Mouse (Mus musculus) limb, embryonic 15.5 days (tissue): ENCODE data around the gene Fmo5. TPM values are rescaled to one million over a fixed set of nuclear protein-coding genes. Genes with fewer than 3 reads are reported as not detected.

ENCODE experiments used
- ATAC-seq: fragments of 200-750 bp; cut with Nextera tagmentation; 2 replicates; pipeline ENCODE4 v1.8.0; 2017; ENCODE audit warnings: low read depth, moderate TSS enrichment; ENCODE audit not compliant: insufficient number of reproducible peaks, low FRiP score, low TSS enrichment
- H3K27ac ChIP-seq: fragments of 300-500 bp; sonication (generic); 2 replicates; pipeline ENCODE4 v1.5.1; 2015; ENCODE audit warnings: moderate library complexity, mild to moderate bottlenecking, inconsistent platforms
- H3K27me3 ChIP-seq: fragments of 300-500 bp; sonication (generic); 2 replicates; pipeline ENCODE4 v1.6.1; 2015; ENCODE audit warnings: inconsistent platforms
- H3K36me3 ChIP-seq: fragments of 300-500 bp; sonication (generic); 2 replicates; pipeline ENCODE4 v1.6.1; 2015; ENCODE audit warnings: inconsistent platforms
- H3K4me1 ChIP-seq: fragments of 300-500 bp; sonication (generic); 2 replicates; pipeline ENCODE4 v1.6.1; 2015; ENCODE audit warnings: inconsistent platforms
- H3K4me2 ChIP-seq: fragments of 300-500 bp; sonication (generic); 2 replicates; pipeline ENCODE4 v1.6.1; 2015; ENCODE audit warnings: mild to moderate bottlenecking, inconsistent platforms
- H3K4me3 ChIP-seq: fragments of 300-500 bp; sonication (generic); 2 replicates; pipeline ENCODE4 v1.5.1; 2015; ENCODE audit warnings: mild to moderate bottlenecking, inconsistent platforms
- H3K9ac ChIP-seq: fragments of 300-500 bp; sonication (generic); 2 replicates; pipeline ENCODE4 v1.6.1; 2015; ENCODE audit warnings: inconsistent platforms
- H3K9me3 ChIP-seq: fragments of 300-500 bp; sonication (generic); 2 replicates; pipeline ENCODE4 v1.6.1; 2016; ENCODE audit warnings: inconsistent platforms
- WGBS: fragments of 180-500 bp; shearing (Covaris S2); methylation state at CpG from one replicate; pipeline ENCODE4 v1.1.7; 2015; 5-methylcytosine and 5-hydroxymethylcytosine counted together
- polyA plus RNA-seq: library from polyadenylated mRNA; unstranded; fragments of >200 nt; fragmentation: Nextera tagmentation; extraction: Ambion mirVana; gene quantifications from 2 replicates; pipeline ENCODE4 v1.2.1, GENCODE M21; 2015

Fmo5 gene
- polyA plus RNA-seq, 1 experiment from 2014 or later: 2.7 TPM

GRCm38 (mm10) chr3:97634288-97634761 lies 5.7 kb downstream of the Fmo5 start:
- peak; percentile 71; the same call in 1 of the 2 replicates for ATAC-seq

DNA sequence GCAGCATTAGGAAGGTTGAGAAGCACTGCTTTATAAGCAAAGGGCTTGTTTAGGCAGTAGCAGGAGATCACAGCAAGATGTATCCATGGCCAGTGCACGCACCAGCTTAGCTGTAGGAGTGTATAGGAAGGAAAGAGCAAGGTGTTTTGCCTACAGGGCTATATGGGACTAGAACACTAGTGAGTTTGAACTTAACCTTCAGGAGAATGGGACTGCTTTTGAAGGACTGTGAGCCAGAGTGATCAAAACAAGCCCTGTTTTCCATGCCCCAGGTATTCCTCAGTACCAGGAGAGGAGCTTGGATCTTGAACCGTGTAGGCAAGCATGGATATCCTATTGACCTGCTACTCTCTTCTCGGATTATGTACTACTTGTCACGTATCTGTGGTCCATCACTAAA lies 12.8 kb downstream of the Fmo5 start:
- Histone ChIP-seq H3K27ac (no peak overlapping the region), H3K36me3 (no peaks in the 10 kb centered on the region), H3K9ac (no peak overlapping the region), H3K4me3 (no peak overlapping the region), H3K4me2 (no peak overlapping the region), H3K4me1 (no peaks in the 10 kb centered on the region), H3K27me3 (no peaks in the 10 kb centered on the region), H3K9me3 (no peaks in the 10 kb centered on the region)
- 93% methylated on average over 4 of the region's 4 CpGs for WGBS
- no peak for ATAC-seq

More at GRCm38 (mm10) chr3:97634288-97634761, 5.7 kb downstream of the Fmo5 start:
- H3K4me2 ChIP-seq: no peak overlapping the region
- WGBS: 11% methylated on average over 3 of the region's 3 CpGs
- no peaks in the 10 kb centered on the region for H3K36me3 ChIP-seq
- H3K9me3 ChIP-seq: no peaks in the 10 kb centered on the region
- peaks cover 7% of the 10 kb centered on the region for H3K4me1 ChIP-seq
- no peak overlapping the region for H3K9ac ChIP-seq
- H3K27me3 ChIP-seq: no peaks in the 10 kb centered on the region
- peak overlapping the region; percentile 40; the same call in 1 of the 2 replicates for H3K27ac ChIP-seq
- no peak overlapping the region for H3K4me3 ChIP-seq

- no peak overlapping the region for H3K4me2 ChIP-seq
- H3K9me3 ChIP-seq: no peaks in the 10 kb centered on the region
- H3K27me3 ChIP-seq: no peaks in the 10 kb centered on the region
- no peak for ATAC-seq
- no peaks in the 10 kb centered on the region for H3K36me3 ChIP-seq
- 89% methylated on average over 9 of the region's 9 CpGs for WGBS
- H3K9ac ChIP-seq: no peak overlapping the region
- no peak overlapping the region for H3K4me3 ChIP-seq
- H3K4me1 ChIP-seq: no peaks in the 10 kb centered on the region
- no peak overlapping the region for H3K27ac ChIP-seq
Measured at GRCm38 (mm10) chr3:97642001-97642400, 13.4 kb downstream of the Fmo5 start.

GRCm38 (mm10) chr3:97648518-97648917 lies 19.9 kb downstream of the Fmo5 start:
- Histone ChIP-seq H3K4me2 (no peak overlapping the region), H3K4me3 (no peak overlapping the region), H3K9me3 (no peaks in the 10 kb centered on the region), H3K27me3 (no peaks in the 10 kb centered on the region), H3K9ac (no peak overlapping the region), H3K27ac (no peak overlapping the region), H3K36me3 (no peaks in the 10 kb centered on the region), H3K4me1 (no peaks in the 10 kb centered on the region)
- no peak for ATAC-seq
- WGBS: 38% methylated on average over 1 of the region's 1 CpGs

- H3K4me2 ChIP-seq: no peak overlapping the region
- no peak overlapping the region for H3K9ac ChIP-seq
- no peaks in the 10 kb centered on the region for H3K9me3 ChIP-seq
- H3K36me3 ChIP-seq: no peaks in the 10 kb centered on the region
- no peak overlapping the region for H3K4me3 ChIP-seq
- H3K27me3 ChIP-seq: no peaks in the 10 kb centered on the region
- 78% methylated on average over 3 of the region's 3 CpGs for WGBS
- H3K4me1 ChIP-seq: no peaks in the 10 kb centered on the region
- ATAC-seq: no peak
- no peak overlapping the region for H3K27ac ChIP-seq
Measured at GRCm38 (mm10) chr3:97649022-97649421, 20.4 kb downstream of the Fmo5 start.

DNA sequence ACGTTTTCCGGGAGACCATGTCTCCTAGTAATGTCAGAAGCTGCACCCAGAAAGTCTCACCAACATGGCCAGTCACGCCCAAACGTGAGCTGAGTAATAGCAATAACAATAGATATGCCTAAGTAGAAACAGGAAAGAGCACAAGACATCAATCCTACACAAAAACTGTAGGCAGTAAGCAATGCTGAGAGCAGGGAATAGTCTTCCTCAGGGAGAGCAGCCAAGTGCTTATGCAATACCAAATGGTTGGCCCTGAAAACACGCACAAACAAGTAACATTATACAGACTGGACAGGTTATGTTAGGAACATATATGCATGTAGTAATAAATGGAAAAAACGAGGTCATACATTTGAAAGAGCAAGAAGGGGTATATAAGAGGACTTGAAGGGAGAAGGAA lies 20.9 kb downstream of the Fmo5 start:
- 74% methylated on average over 6 of the region's 6 CpGs for WGBS
- Histone ChIP-seq H3K36me3 (no peaks in the 10 kb centered on the region), H3K27ac (no peak overlapping the region), H3K9me3 (no peaks in the 10 kb centered on the region), H3K4me1 (no peaks in the 10 kb centered on the region), H3K27me3 (no peaks in the 10 kb centered on the region), H3K4me2 (no peak overlapping the region), H3K9ac (no peak overlapping the region), H3K4me3 (no peak overlapping the region)
- no peak for ATAC-seq

DNA sequence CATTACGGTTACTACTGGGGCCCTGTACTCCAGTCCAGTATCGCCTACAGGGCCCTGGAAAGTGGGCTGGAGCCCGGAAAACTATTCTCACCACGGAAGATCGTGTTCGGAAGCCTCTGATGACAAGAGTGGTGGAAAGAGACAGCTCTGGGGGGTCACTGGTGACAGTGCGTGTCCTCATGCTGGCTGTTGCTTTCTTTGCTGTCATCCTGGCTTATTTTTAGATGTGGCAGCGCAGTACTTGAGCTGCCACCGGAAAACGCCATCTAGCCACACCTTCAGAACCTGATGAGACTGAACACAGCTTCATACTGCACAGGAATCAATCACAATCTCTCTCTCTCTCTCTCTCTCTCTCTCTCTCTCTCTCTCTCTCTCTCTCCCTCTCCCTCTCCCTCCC lies 23.0 kb downstream of the Fmo5 start:
- Histone ChIP-seq H3K4me2 (no peak overlapping the region), H3K9ac (no peak overlapping the region), H3K36me3 (no peaks in the 10 kb centered on the region), H3K27me3 (no peaks in the 10 kb centered on the region), H3K4me1 (no peaks in the 10 kb centered on the region), H3K4me3 (no peak overlapping the region), H3K9me3 (no peaks in the 10 kb centered on the region), H3K27ac (no peak overlapping the region)
- 86% methylated on average over 10 of the region's 10 CpGs for WGBS
- ATAC-seq: no peak

DNA sequence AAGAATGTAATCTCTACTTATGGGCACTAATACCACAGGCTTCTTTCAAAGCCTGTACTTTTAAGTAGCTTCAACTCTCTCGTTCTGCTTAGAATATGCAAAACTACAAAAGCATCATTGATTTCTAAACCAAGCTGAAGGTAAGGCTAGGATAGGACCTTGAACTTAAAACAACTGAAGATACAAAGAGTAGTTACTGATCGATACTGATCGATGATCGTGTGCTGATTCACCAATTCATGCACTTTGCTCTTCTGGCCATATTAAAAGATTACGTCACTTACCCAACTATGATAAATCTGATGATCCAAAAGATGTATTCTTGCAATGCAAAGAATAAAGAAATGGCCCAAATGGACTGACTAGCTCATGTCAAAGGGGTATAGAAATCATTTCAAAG lies 25.2 kb downstream of the Fmo5 start:
- no peak for ATAC-seq
- Histone ChIP-seq H3K4me3 (no peak overlapping the region), H3K36me3 (no peaks in the 10 kb centered on the region), H3K9me3 (no peaks in the 10 kb centered on the region), H3K27ac (no peak overlapping the region), H3K4me1 (peaks cover 3% of the 10 kb centered on the region; the same call in 1 of the 2 replicates), H3K9ac (no peak overlapping the region), H3K27me3 (no peaks in the 10 kb centered on the region), H3K4me2 (no peak overlapping the region)
- WGBS: 90% methylated on average over 5 of the region's 5 CpGs

DNA sequence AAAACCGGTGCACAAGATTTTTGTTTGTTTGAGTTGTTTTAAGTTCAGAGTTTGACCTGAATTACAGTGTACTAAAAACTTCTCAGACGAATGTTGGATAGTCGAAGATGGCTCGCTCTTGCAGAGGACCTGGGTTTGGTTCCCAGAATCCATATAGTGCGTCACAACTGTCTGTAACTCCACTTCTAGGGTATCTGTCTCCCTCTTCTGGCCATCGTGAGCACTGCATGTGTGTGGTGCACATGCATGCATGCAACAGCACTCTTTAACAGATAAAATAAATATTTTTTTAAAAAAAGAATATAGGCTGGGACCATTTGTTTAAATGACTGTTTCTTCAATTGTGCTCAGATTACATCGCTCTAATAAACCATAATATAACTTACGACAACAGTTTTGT lies 26.3 kb downstream of the Fmo5 start:
- Histone ChIP-seq H3K9ac (no peak overlapping the region), H3K27me3 (no peaks in the 10 kb centered on the region), H3K9me3 (no peaks in the 10 kb centered on the region), H3K36me3 (no peaks in the 10 kb centered on the region), H3K4me1 (peaks cover 13% of the 10 kb centered on the region), H3K4me2 (no peak overlapping the region), H3K4me3 (no peak overlapping the region), H3K27ac (no peak overlapping the region)
- WGBS: 81% methylated on average over 8 of the region's 8 CpGs
- no peak for ATAC-seq

GRCm38 (mm10) chr3:97657655-97658411 lies 29.2 kb downstream of the Fmo5 start, which contains the start of gene Prkab2:
Gene Prkab2 (plus strand): TSS chr3:97658193.
- Histone ChIP-seq H3K36me3 (peaks cover 8% of the 10 kb centered on the region), H3K9me3 (no peaks in the 10 kb centered on the region), H3K4me1 (peaks cover 20% of the 10 kb centered on the region), H3K9ac (peak within 1 kb of the TSS; percentile 70), H3K27ac (peak within 1 kb of the TSS; percentile 77), H3K4me3 (peak within 1 kb of the TSS; percentile 95), H3K27me3 (no peaks in the 10 kb centered on the region), H3K4me2 (peak within 1 kb of the TSS; percentile 67)
- peak; percentile 92 for ATAC-seq
- WGBS: 2% methylated on average over 51 of the region's 51 CpGs

- Histone ChIP-seq H3K27me3 (no peaks in the 10 kb centered on the region), H3K9me3 (no peaks in the 10 kb centered on the region), H3K27ac (peak overlapping the region; percentile 77), H3K4me3 (peak overlapping the region; percentile 95), H3K4me1 (peaks cover 20% of the 10 kb centered on the region), H3K4me2 (peak overlapping the region; percentile 66), H3K9ac (peak overlapping the region; percentile 70), H3K36me3 (peaks cover 15% of the 10 kb centered on the region)
- ATAC-seq: peak; percentile 80
- under 1% methylated on average over 49 of the region's 50 CpGs for WGBS
Measured at GRCm38 (mm10) chr3:97658426-97659193, 30.0 kb downstream of the Fmo5 start.

GRCm38 (mm10) chr3:97659746-97660145 lies 31.1 kb downstream of the Fmo5 start:
- no peak for ATAC-seq
- Histone ChIP-seq H3K36me3 (peaks cover 26% of the 10 kb centered on the region), H3K9ac (no peak overlapping the region), H3K4me1 (peaks cover 20% of the 10 kb centered on the region), H3K4me3 (no peak overlapping the region; the same call in 1 of the 2 replicates), H3K27ac (no peak overlapping the region), H3K4me2 (no peak overlapping the region), H3K27me3 (no peaks in the 10 kb centered on the region), H3K9me3 (no peaks in the 10 kb centered on the region)
- WGBS: 84% methylated on average over 7 of the region's 7 CpGs
